13 mouse cellular contexts compared by ENCODE assay signal in the genomic region with DNA sequence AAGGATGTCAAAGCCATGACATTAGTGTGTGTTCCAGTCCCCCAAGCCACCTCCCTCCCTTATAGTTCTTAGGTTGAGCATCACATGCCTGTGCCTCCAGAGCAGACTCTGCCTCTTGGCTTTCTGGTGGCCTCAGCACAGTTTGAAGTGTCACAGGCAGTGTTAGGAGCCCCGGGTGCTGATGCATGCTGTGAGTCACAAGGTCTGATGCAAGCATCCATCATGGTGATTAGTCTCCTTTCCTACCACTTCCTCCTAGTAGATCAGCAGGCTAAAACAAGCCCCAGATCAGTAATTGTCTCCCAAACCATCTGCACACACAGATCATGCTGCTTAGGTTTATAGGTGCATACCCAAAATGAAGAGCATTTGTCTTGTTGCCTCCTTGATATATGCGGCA. TPM values are rescaled to one million over a fixed set of nuclear protein-coding genes. Genes with fewer than 3 reads are reported as not detected.
DNase-seq lines count a peak whose midpoint lies in the region; ATAC-seq and TF ChIP-seq lines count a peak whose summit lies in the region.
"Had no signal": no experiment of that assay in that cellular context is flagged by ENCODE, and none has a peak within 500 bp of the region (broad histone marks: within the 10 kb centered on the region; RNA-seq: fewer than 3 reads in every experiment).

No protein-coding gene starts in this region.

- 42% methylated on average over 2 of the region's 2 CpGs for WGBS in hindbrain, embryonic 16.5 days
- 56% methylated on average over 2 of the region's 2 CpGs for WGBS in hindbrain, embryonic 11.5 days
- 59% methylated on average over 2 of the region's 2 CpGs for WGBS in midbrain, postnatal 0 days

- CTCF ChIA-PET in Patski (lab: Charles Lee): interaction anchor here (1.0 kb wide), 1 partner anchor 12 kb away, joined by 3 read pairs; no protein-coding TSS in a partner anchor

- no peak for TF ChIP-seq CTCF in Patski (IDR thresholded peaks at IDR 0.05)
- TF ChIP-seq CTCF in midbrain, postnatal 0 days (IDR thresholded peaks at IDR 0.05): no peak

- no peak overlapping the region for H3K27ac ChIP-seq in hindbrain, embryonic 16.5 days (ENCODE audit: low read depth, low read length)
- no peak overlapping the region for H3K27ac ChIP-seq in hindbrain, embryonic 11.5 days (ENCODE audit: low read depth, low read length)
- no peak overlapping the region for H3K27ac ChIP-seq in midbrain, postnatal 0 days (ENCODE audit: low read depth, low read length)
- H3K27ac ChIP-seq: forebrain, embryonic 12.5 days; midbrain, embryonic 12.5 days had no signal

- no peaks in the 10 kb centered on the region for H3K4me1 ChIP-seq in hindbrain, embryonic 16.5 days (ENCODE audit: control insufficient read depth, insufficient read depth, low read depth, low read length)
- H3K4me1 ChIP-seq in hindbrain, embryonic 11.5 days (replicated peaks; ENCODE audit: control insufficient read depth, insufficient read depth, low read length): no peaks in the 10 kb centered on the region
- no peaks in the 10 kb centered on the region for H3K4me1 ChIP-seq in midbrain, postnatal 0 days (ENCODE audit: insufficient read depth, low read length)
- H3K4me1 ChIP-seq: forebrain, embryonic 12.5 days; midbrain, embryonic 12.5 days had no signal

- intact Hi-C loops in gastrocnemius, postnatal 36 days (cut with DNase I): no loop called here

- no peaks in the 10 kb centered on the region for H3K9me3 ChIP-seq in hindbrain, embryonic 16.5 days (ENCODE audit: control insufficient read depth, low read length)
- no peaks in the 10 kb centered on the region for H3K9me3 ChIP-seq in hindbrain, embryonic 11.5 days (ENCODE audit: control insufficient read depth, low read length)
- no peaks in the 10 kb centered on the region for H3K9me3 ChIP-seq in midbrain, postnatal 0 days (ENCODE audit: low read length)
- H3K9me3 ChIP-seq: forebrain, embryonic 12.5 days; midbrain, embryonic 12.5 days had no signal

- H3K27me3 ChIP-seq in hindbrain, embryonic 16.5 days (replicated peaks; ENCODE audit: control insufficient read depth, insufficient read depth, low read length): no peaks in the 10 kb centered on the region
- H3K27me3 ChIP-seq in hindbrain, embryonic 11.5 days (ENCODE audit: control insufficient read depth, insufficient read depth, low read length): no peaks in the 10 kb centered on the region
- no peaks in the 10 kb centered on the region for H3K27me3 ChIP-seq in Patski
- no peaks in the 10 kb centered on the region for H3K27me3 ChIP-seq in midbrain, postnatal 0 days (ENCODE audit: insufficient read depth, low read length)
- H3K27me3 ChIP-seq: forebrain, embryonic 12.5 days; midbrain, embryonic 12.5 days had no signal

- no peak overlapping the region for H3K4me3 ChIP-seq in hindbrain, embryonic 16.5 days (ENCODE audit: low read length)
- no peak overlapping the region for H3K4me3 ChIP-seq in hindbrain, embryonic 11.5 days (ENCODE audit: low read depth, low read length)
- no peak overlapping the region for H3K4me3 ChIP-seq in midbrain, postnatal 0 days (ENCODE audit: low read depth, low read length)
- H3K4me3 ChIP-seq: forebrain, embryonic 12.5 days; midbrain, embryonic 12.5 days had no signal

- ATAC-seq in hindbrain, embryonic 16.5 days: peak; percentile 37; the same call in 1 of the 2 replicates
- ATAC-seq in hindbrain, embryonic 11.5 days (ENCODE audit: low FRiP score): no peak
- ATAC-seq in Patski: peak; percentile 57
- ATAC-seq in common myeloid progenitor, adult 5-6 weeks (replicated peaks; ENCODE audit: low read depth, poor library complexity, severe bottlenecking): peak; percentile 76
- no peak for ATAC-seq in midbrain, postnatal 0 days (ENCODE audit: low FRiP score)
- ATAC-seq: intestine, embryonic 16.5 days had no signal

- DNase-seq in hindbrain, embryonic 11.5 days (ENCODE audit: low spot score): no peak
- DNase-seq in Patski (ENCODE audit: low read depth, low spot score): peak; percentile 17
- DNase-seq in monocyte, adult 2 months (ENCODE audit: low read depth in 1 of 2, low spot score in 2 of 2): peak; percentile 58 to 70
- no peak for DNase-seq in midbrain, postnatal 0 days (ENCODE audit: low spot score)
- DNase-seq in heart, postnatal 4 days: no peak
- no peak for DNase-seq in gastrocnemius, postnatal 36 days
- DNase-seq: B cell, adult 2 months; heart, postnatal 14 days had no signal

- H3K36me3 ChIP-seq in hindbrain, embryonic 16.5 days (ENCODE audit: control insufficient read depth, insufficient read depth, low read length): no peaks in the 10 kb centered on the region
- H3K36me3 ChIP-seq in hindbrain, embryonic 11.5 days (ENCODE audit: control insufficient read depth, insufficient read depth, low read length): no peaks in the 10 kb centered on the region
- no peaks in the 10 kb centered on the region for H3K36me3 ChIP-seq in midbrain, postnatal 0 days (ENCODE audit: insufficient read depth, low read length)
- H3K36me3 ChIP-seq: forebrain, embryonic 12.5 days; midbrain, embryonic 12.5 days had no signal

- no peak overlapping the region for H3K4me2 ChIP-seq in hindbrain, embryonic 16.5 days (ENCODE audit: low read length)
- no peak overlapping the region for H3K4me2 ChIP-seq in hindbrain, embryonic 11.5 days (replicated peaks; ENCODE audit: low read depth, low read length)
- H3K4me2 ChIP-seq in midbrain, postnatal 0 days (ENCODE audit: low read depth, low read length, poor library complexity, severe bottlenecking): no peak overlapping the region
- H3K4me2 ChIP-seq: forebrain, embryonic 12.5 days; midbrain, embryonic 12.5 days had no signal

- in situ Hi-C loops in Patski (cut with MboI; ENCODE audit: low pct_unique_long_range_greater_than_20kb): no loop called here

- H3K9ac ChIP-seq in hindbrain, embryonic 16.5 days (ENCODE audit: low read depth, low read length): no peak overlapping the region
- H3K9ac ChIP-seq in hindbrain, embryonic 11.5 days (ENCODE audit: low read depth, low read length): no peak overlapping the region
- H3K9ac ChIP-seq in midbrain, postnatal 0 days (replicated peaks; ENCODE audit: low read length, poor library complexity, severe bottlenecking): no peak overlapping the region
- H3K9ac ChIP-seq: forebrain, embryonic 12.5 days; midbrain, embryonic 12.5 days had no signal

- POLR2A ChIA-PET in Patski (lab: Charles Lee): no interaction called here

RNA-seq across cellular contexts. Expression of a gene that starts 35.2 kb away (rescaled TPM):
- polyA plus RNA-seq in hindbrain, embryonic 16.5 days (2015; fragmentation: Nextera tagmentation; extraction: Ambion mirVana): 5.3 and 7.3 TPM in 2 replicates
- polyA plus RNA-seq in hindbrain, embryonic 11.5 days (2014; fragmentation: Nextera tagmentation; extraction: Ambion mirVana): 19.1 and 22.2 TPM in 2 replicates
- polyA plus RNA-seq in Patski (2021): 32.3 TPM
- total RNA-seq in common myeloid progenitor, adult 5-6 weeks (2017): 2.9 and 3.9 TPM in 2 replicates
- 4.9 TPM in 2 replicates for total RNA-seq in midbrain, postnatal 0 days (2014; rRNA removed)
- 3.0 and 3.1 TPM in 2 replicates for polyA plus RNA-seq in midbrain, postnatal 0 days (2015; fragmentation: Nextera tagmentation; extraction: Ambion mirVana)
- total RNA-seq in heart, postnatal 4 days (2021): 10 to 100 TPM; 15.0 to 15.4 TPM
- total RNA-seq in gastrocnemius, postnatal 36 days (2021): 1 to 10 TPM; 2.6 to 2.9 TPM

Comparison
In these comparisons a context has a peak if more than half of its experiments do, and no peak if none do; other contexts are left out.
1. ATAC-seq: peak in hindbrain, embryonic 16.5 days (single experiment), Patski (single experiment) and common myeloid progenitor, adult 5-6 weeks (single experiment); none in hindbrain, embryonic 11.5 days (single experiment) and midbrain, postnatal 0 days (single experiment).
2. DNase-seq: peak in Patski (single experiment) and monocyte, adult 2 months (2 of 2); none in hindbrain, embryonic 11.5 days (single experiment), midbrain, postnatal 0 days (single experiment), heart, postnatal 4 days (single experiment) and gastrocnemius, postnatal 36 days (0 of 2).